11 mouse cellular contexts compared by ENCODE assay signal in the genomic region with DNA sequence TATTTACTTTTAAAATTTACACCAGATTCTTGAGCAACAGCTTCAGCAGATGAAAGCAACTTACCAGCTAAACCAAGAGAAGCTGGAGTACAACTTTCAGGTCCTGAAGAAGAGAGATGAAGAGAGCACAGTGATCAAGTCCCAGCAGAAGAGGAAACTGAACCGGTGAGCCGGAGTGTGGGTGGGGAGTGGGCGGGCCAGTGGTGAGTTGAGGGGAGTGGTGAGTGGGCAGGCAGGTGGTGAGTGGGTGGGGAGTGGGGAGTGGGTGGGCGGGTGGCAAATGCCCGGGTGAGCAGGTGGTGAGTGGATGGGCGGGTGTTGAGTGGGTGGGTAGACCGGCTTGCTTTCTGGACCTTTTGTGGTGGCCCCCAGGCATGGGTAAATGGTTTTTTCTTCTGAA.
"Had no signal": no experiment of that assay in that cellular context is flagged by ENCODE, and none has a peak within 500 bp of the region (broad histone marks: within the 10 kb centered on the region; RNA-seq: fewer than 3 reads in every experiment).

No protein-coding gene starts in this region.

- DNase-seq: gastrocnemius, postnatal 14 days; gastrocnemius, postnatal 36 days; heart, adult 11 months; heart, adult 2 months; heart, postnatal 36 days; kidney, adult 18-20 months; kidney, adult 8-10 months; kidney, postnatal 10 days; kidney, postnatal 25 days; kidney, postnatal 4 days; liver had no signal
